Mouse (Mus musculus) CH12F3 (cell line): ENCODE measurements around the gene Cmas.

Experiments
- in situ Hi-C: fragments of 300-500 bp; cut with MboI; formaldehyde crosslinking; loops from 2 replicates; pipeline ENCODE4 v1.14.3; 2020; ENCODE audit warnings: low sequenced_read_pairs

Cmas gene

GRCm38 (mm10) chr6:142789736-142790135 is 33.2 kb downstream of the Cmas start:
- in situ Hi-C loops = no loop called here

GRCm38 (mm10) chr6:142792241-142792968 is 35.9 kb downstream of the Cmas start:
- in situ Hi-C loops = no loop called here

GRCm38 (mm10) chr6:142793468-142793867 is 37.0 kb downstream of the Cmas start:
- in situ Hi-C loops = no loop called here

GRCm38 (mm10) chr6:142795087-142795486 is 38.6 kb downstream of the Cmas start:
- in situ Hi-C loops = no loop called here

GRCm38 (mm10) chr6:142795655-142796441 is 39.4 kb downstream of the Cmas start:
- in situ Hi-C loops = no loop called here

- in situ Hi-C loops = no loop called here
These were observed 41.5 kb downstream of the Cmas start for GRCm38 (mm10) chr6:142797996-142798395.

- in situ Hi-C loops = no loop called here
These were observed 42.4 kb downstream of the Cmas start for GRCm38 (mm10) chr6:142798837-142799236.

GRCm38 (mm10) chr6:142799704-142800374 is 43.4 kb downstream of the Cmas start:
- in situ Hi-C loops = no loop called here

- in situ Hi-C loops = no loop called here
These were observed 45.2 kb downstream of the Cmas start for GRCm38 (mm10) chr6:142801687-142802086.

GRCm38 (mm10) chr6:142802617-142803525 is 46.4 kb downstream of the Cmas start:
- in situ Hi-C loops = no loop called here

- in situ Hi-C loops = no loop called here
These were observed 47.9 kb downstream of the Cmas start, which contains the start of gene Sult6b2 for GRCm38 (mm10) chr6:142804402-142804801. Gene Sult6b2 (minus strand): TSS chr6:142804502.

GRCm38 (mm10) chr6:142806326-142806725 is 49.8 kb downstream of the Cmas start:
- in situ Hi-C loops = no loop called here

- in situ Hi-C loops = no loop called here
These were observed 53.0 kb downstream of the Cmas start for GRCm38 (mm10) chr6:142809373-142810098.

- in situ Hi-C loops = no loop called here
These were observed 53.8 kb downstream of the Cmas start for GRCm38 (mm10) chr6:142810239-142810638.

- in situ Hi-C loops = no loop called here
These were observed 56.5 kb downstream of the Cmas start for GRCm38 (mm10) chr6:142812969-142813368.

GRCm38 (mm10) chr6:142814011-142814410 is 57.5 kb downstream of the Cmas start:
- in situ Hi-C loops = no loop called here

GRCm38 (mm10) chr6:142814495-142814921 is 58.0 kb downstream of the Cmas start:
- in situ Hi-C loops = no loop called here

- in situ Hi-C loops = no loop called here
These were observed 59.0 kb downstream of the Cmas start for GRCm38 (mm10) chr6:142815513-142815912.

- in situ Hi-C loops = no loop called here
These were observed 61.8 kb downstream of the Cmas start for GRCm38 (mm10) chr6:142818306-142818705.
